Mouse (Mus musculus) embryonic fibroblast, embryonic 13.5 days (primary cell): ENCODE data around the gene Msmp.

Experiments
- CTCF ChIP-seq: IDR thresholded peaks from 2 replicates; pipeline ENCODE4 v1.5.1; 2011; ENCODE audit warnings: mild to moderate bottlenecking, control low read depth, low read length, moderate library complexity, borderline replicate concordance; ENCODE audit not compliant: insufficient read depth
- POLR2A ChIP-seq: IDR thresholded peaks from 2 replicates; pipeline ENCODE4 v1.6.1; 2011; ENCODE audit warnings: low read depth, mild to moderate bottlenecking, control low read depth, low read length, moderate library complexity

DNA sequence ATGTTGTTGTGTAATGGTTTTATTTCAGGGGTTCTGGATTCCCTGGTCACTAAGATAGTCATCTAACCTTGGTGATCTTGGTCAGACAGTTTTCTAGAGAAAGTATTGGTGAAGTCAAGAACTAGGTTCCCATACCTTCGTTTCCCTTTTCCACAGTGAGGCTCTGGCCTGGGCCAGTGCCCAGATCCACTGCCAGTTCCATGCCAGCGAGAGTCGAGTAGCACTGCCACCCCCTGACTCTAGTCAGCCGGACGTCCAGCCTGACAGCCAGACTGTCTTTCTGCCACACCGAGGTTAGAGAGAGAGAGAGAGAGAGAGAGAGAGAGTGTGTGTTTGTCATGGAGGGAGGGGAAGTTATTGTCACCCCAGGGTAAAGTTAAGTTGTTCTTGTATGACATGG, 4.6 kb downstream of the Msmp start:
- TF ChIP-seq POLR2A = no peak
- no peak for TF ChIP-seq CTCF
